ENCODE assay signal across 18 mouse cellular contexts in genomic region chr9:86496261-86496660, GRCm38 (mm10). TPM values are rescaled to one million over a fixed set of nuclear protein-coding genes. Genes with fewer than 3 reads are reported as not detected.
"Had no signal": no experiment of that assay in that cellular context is flagged by ENCODE, and none has a peak within 500 bp of the region (broad histone marks: within the 10 kb centered on the region; RNA-seq: fewer than 3 reads in every experiment).

No protein-coding gene starts in this region.

- H3K4me3 ChIP-seq: lung, embryonic 15.5 days; megakaryocyte, embryonic 14.5 days; midbrain, embryonic 13.5 days; midbrain, embryonic 15.5 days; neural tube, embryonic 12.5 days had no signal

- H3K9me3 ChIP-seq: lung, embryonic 15.5 days; megakaryocyte, embryonic 14.5 days; midbrain, embryonic 13.5 days; midbrain, embryonic 15.5 days; neural tube, embryonic 12.5 days had no signal

- ATAC-seq: liver, postnatal 0 days; lung, postnatal 0 days; midbrain, embryonic 13.5 days; midbrain, embryonic 15.5 days had no signal

- H3K4me2 ChIP-seq: lung, embryonic 15.5 days; midbrain, embryonic 11.5 days; midbrain, embryonic 13.5 days; midbrain, embryonic 15.5 days; neural tube, embryonic 12.5 days had no signal

- H3K27ac ChIP-seq: lung, embryonic 15.5 days; macrophage; midbrain, embryonic 13.5 days; midbrain, embryonic 15.5 days; neural tube, embryonic 12.5 days had no signal

- H3K4me1 ChIP-seq: lung, embryonic 15.5 days; midbrain, embryonic 13.5 days; midbrain, embryonic 15.5 days; neural tube, embryonic 12.5 days had no signal

- H3K9ac ChIP-seq: liver, postnatal 0 days; lung, embryonic 15.5 days; midbrain, embryonic 13.5 days; midbrain, embryonic 15.5 days; neural tube, embryonic 12.5 days had no signal

- DNase-seq: liver, postnatal 0 days; lung, adult 2 months; lung, postnatal 14 days; lung, postnatal 36 days; retina, postnatal 1 day; right cerebral cortex, postnatal 14 days; spleen, adult 18-20 months; thymus, adult 18-20 months; thymus, postnatal 14 days; thymus, postnatal 36 days had no signal

- H3K27me3 ChIP-seq: lung, embryonic 15.5 days; megakaryocyte, embryonic 14.5 days; midbrain, embryonic 13.5 days; midbrain, embryonic 15.5 days; neural tube, embryonic 12.5 days had no signal

RNA-seq across cellular contexts. Expression of gene Ube2cbp, which starts 31.5 kb away (rescaled TPM):
- polyA plus RNA-seq: macrophage had no signal
